Mouse (Mus musculus) 3T3-L1 (cell line): ENCODE measurements around the gene Mbip.

Source experiments
- DNase-seq: peaks from one replicate; pipeline ENCODE4 v3.0.0-alpha.2; 2015; ENCODE audit warnings: low read depth, low spot score

Mbip gene

GRCm38 (mm10) chr12:56295160-56295559, 50.5 kb downstream of the Mbip start:
- DNase-seq = no peak

GRCm38 (mm10) chr12:56288548-56288947, 57.1 kb downstream of the Mbip start:
- DNase-seq = peak; percentile 70

DNA sequence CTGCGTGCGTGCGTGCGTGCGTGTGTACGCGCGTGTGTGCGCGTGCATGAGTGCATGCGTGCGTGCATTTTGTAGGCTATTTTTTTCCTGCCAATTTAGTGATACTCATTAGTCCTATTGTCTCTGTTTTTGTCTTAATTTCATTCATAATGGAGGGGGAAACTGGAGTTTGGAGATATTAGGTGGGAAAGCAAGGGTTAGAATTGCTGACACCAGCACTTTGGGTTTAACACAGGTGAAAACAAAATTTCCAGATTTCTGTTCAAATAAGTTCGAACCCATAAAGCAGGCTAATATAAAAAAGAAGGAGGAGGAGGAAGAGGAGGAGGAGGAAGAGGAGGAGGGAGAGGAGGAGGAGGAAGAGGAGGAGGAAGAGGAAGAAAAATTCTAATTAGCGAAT, 58.9 kb downstream of the Mbip start:
- DNase-seq = no peak

GRCm38 (mm10) chr12:56284210-56284609, 61.5 kb downstream of the Mbip start:
- DNase-seq = no peak

DNA sequence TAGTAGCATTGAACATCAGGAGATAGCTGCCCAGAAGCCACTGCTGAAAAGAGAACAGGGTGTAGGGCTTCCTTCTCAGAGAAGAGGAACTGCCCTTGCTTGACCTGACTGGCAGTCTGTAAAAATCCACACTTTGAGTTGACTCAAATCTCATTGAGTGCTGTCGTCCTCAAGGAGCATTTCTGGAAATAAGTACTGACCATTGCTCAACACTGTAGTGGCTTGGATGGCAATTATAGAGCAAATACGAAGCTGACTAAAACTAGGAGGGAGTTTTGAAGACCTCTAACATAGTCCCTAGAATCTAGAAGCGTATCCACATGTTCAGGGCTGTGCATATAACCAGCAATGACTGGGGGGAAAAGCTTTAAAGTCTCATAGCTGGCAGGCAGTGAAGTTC, 64.0 kb downstream of the Mbip start:
- DNase-seq = no peak
